In genomic region chr3:30696346-30696745, GRCm38 (mm10) we compare ENCODE assay signal across 8 mouse cellular contexts. TPM values are rescaled to one million over a fixed set of nuclear protein-coding genes. Genes with fewer than 3 reads are reported as not detected.
DNase-seq lines count a peak whose midpoint lies in the region; ATAC-seq and TF ChIP-seq lines count a peak whose summit lies in the region.

No protein-coding gene starts in this region.

- H3K9me3 ChIP-seq in hindbrain, embryonic 10.5 days: no peaks in the 10 kb centered on the region
- no peaks in the 10 kb centered on the region for H3K9me3 ChIP-seq in hindbrain, embryonic 12.5 days (replicated peaks)
- no peaks in the 10 kb centered on the region for H3K9me3 ChIP-seq in heart, postnatal 0 days (replicated peaks; ENCODE audit: control insufficient read depth, low read length)
- H3K9me3 ChIP-seq in stomach, postnatal 0 days (ENCODE audit: control insufficient read depth, low read length): no peaks in the 10 kb centered on the region

- H3K9ac ChIP-seq in hindbrain, embryonic 12.5 days: no peak overlapping the region
- no peak overlapping the region for H3K9ac ChIP-seq in heart, postnatal 0 days (replicated peaks; ENCODE audit: low read depth, low read length)
- H3K9ac ChIP-seq in stomach, postnatal 0 days (ENCODE audit: low read length): no peak overlapping the region

- WGBS in hindbrain, embryonic 10.5 days: 22% methylated on average over 2 of the region's 2 CpGs
- WGBS in hindbrain, embryonic 12.5 days: 20% methylated on average over 2 of the region's 2 CpGs
- 14% methylated on average over 2 of the region's 2 CpGs for WGBS in heart, postnatal 0 days
- 13% methylated on average over 2 of the region's 2 CpGs for WGBS in stomach, postnatal 0 days

- TF ChIP-seq EP300 in heart, postnatal 0 days (IDR thresholded peaks at IDR 0.05; ENCODE audit: low read depth): no peak
- TF ChIP-seq EP300 in stomach, postnatal 0 days (optimal IDR thresholded peaks at IDR 0.05): no peak

- no peak overlapping the region for H3K27ac ChIP-seq in hindbrain, embryonic 10.5 days
- no peak overlapping the region for H3K27ac ChIP-seq in hindbrain, embryonic 12.5 days
- no peak overlapping the region for H3K27ac ChIP-seq in heart, postnatal 0 days (ENCODE audit: low read depth)
- H3K27ac ChIP-seq in layer of hippocampus, adult 2 months: no peak overlapping the region
- H3K27ac ChIP-seq in stomach, postnatal 0 days (replicated peaks): no peak overlapping the region

- peaks cover 4% of the 10 kb centered on the region; the same call in 1 of the 2 replicates for H3K4me1 ChIP-seq in hindbrain, embryonic 10.5 days (replicated peaks)
- H3K4me1 ChIP-seq in hindbrain, embryonic 12.5 days: no peaks in the 10 kb centered on the region
- 0 out of 2 replicates have a peak, but pooled peaks cover 3% of the 10 kb centered on the region for H3K4me1 ChIP-seq in heart, postnatal 0 days (ENCODE audit: control insufficient read depth, insufficient read depth)
- H3K4me1 ChIP-seq in stomach, postnatal 0 days (replicated peaks; ENCODE audit: control insufficient read depth, insufficient read depth): no peaks in the 10 kb centered on the region

- H3K4me3 ChIP-seq in hindbrain, embryonic 10.5 days: no peak overlapping the region
- no peak overlapping the region for H3K4me3 ChIP-seq in hindbrain, embryonic 12.5 days
- H3K4me3 ChIP-seq in heart, postnatal 0 days (ENCODE audit: low read depth, low read length): no peak overlapping the region
- H3K4me3 ChIP-seq in layer of hippocampus, adult 2 months: no peak overlapping the region
- no peak overlapping the region for H3K4me3 ChIP-seq in stomach, postnatal 0 days (ENCODE audit: low read depth, low read length)

- TF ChIP-seq CTCF in heart, postnatal 0 days (IDR thresholded peaks at IDR 0.05; ENCODE audit: low read depth): peak; percentile 85
- TF ChIP-seq CTCF in layer of hippocampus, adult 2 months (conservative IDR thresholded peaks at IDR 0.05): peak; percentile 92
- TF ChIP-seq CTCF in stomach, postnatal 0 days (IDR thresholded peaks at IDR 0.05; ENCODE audit: low read depth): peak; percentile 94

- no peak overlapping the region for H3K4me2 ChIP-seq in hindbrain, embryonic 12.5 days (replicated peaks)
- H3K4me2 ChIP-seq in heart, postnatal 0 days (ENCODE audit: low read depth, low read length): no peak overlapping the region
- H3K4me2 ChIP-seq in stomach, postnatal 0 days (replicated peaks; ENCODE audit: low read depth): no peak overlapping the region

- DNase-seq in hindbrain, embryonic 10.5 days (ENCODE audit: low spot score): peak; percentile 68
- DNase-seq in adrenal gland, adult 8-10 months: peak; percentile 7
- DNase-seq in embryo, embryonic 11.5 days (ENCODE audit: low read depth, low spot score): peak; percentile 58
- peak; percentile 55 for DNase-seq in heart, postnatal 0 days (ENCODE audit: low spot score)
- peak; percentile 10 to 66 for DNase-seq in layer of hippocampus, adult 2 months (ENCODE audit: low spot score in 2 of 2)
- DNase-seq in lung, postnatal 25 days (ENCODE audit: low spot score): peak; percentile 29
- peak; percentile 77 for DNase-seq in stomach, postnatal 0 days (ENCODE audit: low spot score)

- no peaks in the 10 kb centered on the region for H3K36me3 ChIP-seq in hindbrain, embryonic 10.5 days
- no peaks in the 10 kb centered on the region for H3K36me3 ChIP-seq in hindbrain, embryonic 12.5 days
- H3K36me3 ChIP-seq in heart, postnatal 0 days (replicated peaks; ENCODE audit: control insufficient read depth, insufficient read depth, low read length): no peaks in the 10 kb centered on the region
- no peaks in the 10 kb centered on the region for H3K36me3 ChIP-seq in stomach, postnatal 0 days (ENCODE audit: control insufficient read depth, insufficient read depth, low read length)

- no peaks in the 10 kb centered on the region for H3K27me3 ChIP-seq in hindbrain, embryonic 10.5 days (ENCODE audit: insufficient read depth, poor library complexity, severe bottlenecking)
- no peaks in the 10 kb centered on the region for H3K27me3 ChIP-seq in hindbrain, embryonic 12.5 days
- H3K27me3 ChIP-seq in heart, postnatal 0 days (ENCODE audit: control insufficient read depth, insufficient read depth, low read length): no peaks in the 10 kb centered on the region
- no peaks in the 10 kb centered on the region for H3K27me3 ChIP-seq in stomach, postnatal 0 days (ENCODE audit: control insufficient read depth, insufficient read depth, low read length)

- no peak for ATAC-seq in hindbrain, embryonic 12.5 days (ENCODE audit: low FRiP score)
- peak; percentile 62; the same call in 1 of the 2 replicates for ATAC-seq in heart, postnatal 0 days (ENCODE audit: insufficient read depth, low read depth)
- ATAC-seq in stomach, postnatal 0 days (ENCODE audit: low FRiP score, low TSS enrichment): no peak

RNA-seq across cellular contexts. Expression of gene Lrrc31, which starts 3.3 kb away (rescaled TPM):
- not detected in 2 replicates for polyA plus RNA-seq in hindbrain, embryonic 10.5 days (2016; fragmentation: Nextera tagmentation; extraction: Ambion mirVana)
- not detected in 2 replicates for polyA plus RNA-seq in hindbrain, embryonic 12.5 days (2016; fragmentation: Nextera tagmentation; extraction: Ambion mirVana)
- total RNA-seq in adrenal gland, adult 8-10 months (2022): under 1 TPM in 1 of 4 experiments, not detected in 3; 0.15 TPM
- total RNA-seq in heart, postnatal 0 days (2014; rRNA removed; ENCODE audit: low replicate concordance): 0.99 and 1.6 TPM in 2 replicates
- 0.14 and 0.19 TPM in 2 replicates for polyA plus RNA-seq in heart, postnatal 0 days (2015; fragmentation: Nextera tagmentation; extraction: Ambion mirVana)
- total RNA-seq in layer of hippocampus, adult 2 months (2021): not detected
- polyA plus RNA-seq in stomach, postnatal 0 days (2015; fragmentation: Nextera tagmentation; extraction: Ambion mirVana): 16.1 and 16.9 TPM in 2 replicates

RNA-seq across cellular contexts. Expression of gene Lrrc34, which starts 48.7 kb away (rescaled TPM):
- polyA plus RNA-seq in hindbrain, embryonic 10.5 days (2016; fragmentation: Nextera tagmentation; extraction: Ambion mirVana): 3.6 and 4.0 TPM in 2 replicates
- 3.0 and 3.2 TPM in 2 replicates for polyA plus RNA-seq in hindbrain, embryonic 12.5 days (2016; fragmentation: Nextera tagmentation; extraction: Ambion mirVana)
- total RNA-seq in adrenal gland, adult 8-10 months (2022): not detected
- total RNA-seq in heart, postnatal 0 days (2014; rRNA removed; ENCODE audit: low replicate concordance): not detected in 2 replicates
- polyA plus RNA-seq in heart, postnatal 0 days (2015; fragmentation: Nextera tagmentation; extraction: Ambion mirVana): 0.18 and 0.45 TPM in 2 replicates
- under 1 TPM; 0.17 to 0.18 TPM for total RNA-seq in layer of hippocampus, adult 2 months (2021)
- 0.15 and 0.23 TPM in 2 replicates for polyA plus RNA-seq in stomach, postnatal 0 days (2015; fragmentation: Nextera tagmentation; extraction: Ambion mirVana)

RNA-seq across cellular contexts. Expression of gene Samd7, which starts 49.7 kb away (rescaled TPM):
- not detected in 2 replicates for polyA plus RNA-seq in hindbrain, embryonic 10.5 days (2016; fragmentation: Nextera tagmentation; extraction: Ambion mirVana)
- polyA plus RNA-seq in hindbrain, embryonic 12.5 days (2016; fragmentation: Nextera tagmentation; extraction: Ambion mirVana): not detected in 2 replicates
- total RNA-seq in adrenal gland, adult 8-10 months (2022): not detected
- total RNA-seq in heart, postnatal 0 days (2014; rRNA removed; ENCODE audit: low replicate concordance): not detected in 2 replicates
- polyA plus RNA-seq in heart, postnatal 0 days (2015; fragmentation: Nextera tagmentation; extraction: Ambion mirVana): not detected in 2 replicates
- total RNA-seq in layer of hippocampus, adult 2 months (2021): not detected
- not detected in 2 replicates for polyA plus RNA-seq in stomach, postnatal 0 days (2015; fragmentation: Nextera tagmentation; extraction: Ambion mirVana)

RNA-seq across cellular contexts. Expression of gene Lrriq4, which starts 52.0 kb away (rescaled TPM):
- not detected in 2 replicates for polyA plus RNA-seq in hindbrain, embryonic 10.5 days (2016; fragmentation: Nextera tagmentation; extraction: Ambion mirVana)
- polyA plus RNA-seq in hindbrain, embryonic 12.5 days (2016; fragmentation: Nextera tagmentation; extraction: Ambion mirVana): not detected in 2 replicates
- not detected for total RNA-seq in adrenal gland, adult 8-10 months (2022)
- total RNA-seq in heart, postnatal 0 days (2014; rRNA removed; ENCODE audit: low replicate concordance): not detected in 2 replicates
- polyA plus RNA-seq in heart, postnatal 0 days (2015; fragmentation: Nextera tagmentation; extraction: Ambion mirVana): not detected in 2 replicates
- not detected for total RNA-seq in layer of hippocampus, adult 2 months (2021)
- polyA plus RNA-seq in stomach, postnatal 0 days (2015; fragmentation: Nextera tagmentation; extraction: Ambion mirVana): 0.10 TPM in 1 of 2 replicates, not detected in the other

Comparison
In these comparisons a context has a peak if more than half of its experiments do, and no peak if none do; other contexts are left out.
1. DNase-seq: peak in every context shown above with its lines; median percentile 77 in stomach, postnatal 0 days; 68 in hindbrain, embryonic 10.5 days; 58 in embryo, embryonic 11.5 days; 55 in heart, postnatal 0 days; 38 in layer of hippocampus, adult 2 months; 29 in lung, postnatal 25 days; 7 in adrenal gland, adult 8-10 months.
2. RNA of gene Lrrc31, which starts 3.3 kb away (polyA plus RNA-seq): 16.1 to 16.9 TPM in stomach, postnatal 0 days; 0.14 to 0.19 TPM in heart, postnatal 0 days, not detected in hindbrain, embryonic 10.5 days and not detected in hindbrain, embryonic 12.5 days; every median in the first group is over 10 times any median in the second.
3. Peak in every context shown above with its lines, with median percentiles within 50 percentile points of each other: CTCF ChIP-seq.